Mouse (Mus musculus): ENCODE data around the gene Snrnp25. TPM values are rescaled to one million over a fixed set of nuclear protein-coding genes. Genes with fewer than 3 reads are reported as not detected.
A peak's percentile ranks its signal among the peaks of the same experiment; 100 is the strongest.

The Snrnp25 gene
- 92.2 and 93.1 TPM in 2 replicates for polyA plus RNA-seq (2015; fragmentation: Nextera tagmentation; extraction: Ambion mirVana)

GRCm38 (mm10) chr11:32205058-32205873 is at the start of gene Snrnp25:
TSS of gene Snrnp25 (plus strand) at chr11:32205415.
- 0 out of 2 replicates have a peak, but pooled peaks cover 4% of the 10 kb centered on the region for H3K27me3 ChIP-seq
- no peaks in the 10 kb centered on the region for H3K9me3 ChIP-seq (replicated peaks)
- H3K4me2 ChIP-seq: peak within 1 kb of the TSS; percentile 89
- under 1% methylated on average over 52 of the region's 52 CpGs for WGBS (ENCODE audit: insufficient replicate concordance)
- ATAC-seq (ENCODE audit: low read depth) (peak; percentile 99), DNase-seq (peak; percentile 98)
- H3K9ac ChIP-seq: peak within 1 kb of the TSS; percentile 82
- H3K36me3 ChIP-seq: peaks cover 38% of the 10 kb centered on the region
- peak within 1 kb of the TSS; percentile 68 for H3K4me3 ChIP-seq (replicated peaks)
- peaks cover 29% of the 10 kb centered on the region for H3K4me1 ChIP-seq (replicated peaks)
- peak within 1 kb of the TSS; percentile 93 for H3K27ac ChIP-seq

- ATAC-seq (ENCODE audit: low read depth) (no peak), DNase-seq (no peak)
- Histone ChIP-seq H3K4me2 (no peak overlapping the region), H3K4me3 (replicated peaks) (no peak overlapping the region), H3K9ac (no peak overlapping the region), H3K9me3 (replicated peaks) (no peaks in the 10 kb centered on the region), H3K27ac (no peak overlapping the region), H3K36me3 (no peaks in the 10 kb centered on the region), H3K27me3 (peaks cover 25% of the 10 kb centered on the region), H3K4me1 (replicated peaks) (no peaks in the 10 kb centered on the region)
- 38% methylated on average over 7 of the region's 7 CpGs for WGBS (ENCODE audit: insufficient replicate concordance)
These were observed 48.2 kb upstream of the Snrnp25 start for GRCm38 (mm10) chr11:32156854-32157630.

- no peak overlapping the region for H3K27ac ChIP-seq
- H3K4me3 ChIP-seq (replicated peaks): no peak overlapping the region
- no peak for DNase-seq
- H3K9me3 ChIP-seq (replicated peaks): no peaks in the 10 kb centered on the region
- peaks cover 26% of the 10 kb centered on the region for H3K27me3 ChIP-seq
- no peak overlapping the region for H3K4me2 ChIP-seq
- H3K9ac ChIP-seq: no peak overlapping the region
- H3K4me1 ChIP-seq (replicated peaks): no peaks in the 10 kb centered on the region
- no peak for ATAC-seq (ENCODE audit: low read depth)
- H3K36me3 ChIP-seq: no peaks in the 10 kb centered on the region
- 57% methylated on average over 18 of the region's 18 CpGs for WGBS (ENCODE audit: insufficient replicate concordance)
These were observed 47.2 kb upstream of the Snrnp25 start for GRCm38 (mm10) chr11:32157791-32158594.

GRCm38 (mm10) chr11:32159176-32159575 is 46.0 kb upstream of the Snrnp25 start:
- no peak for DNase-seq
- peaks cover 26% of the 10 kb centered on the region for H3K27me3 ChIP-seq
- H3K9ac ChIP-seq: no peak overlapping the region
- no peak overlapping the region for H3K4me3 ChIP-seq (replicated peaks)
- no peak overlapping the region for H3K4me2 ChIP-seq
- no peaks in the 10 kb centered on the region for H3K4me1 ChIP-seq (replicated peaks)
- 75% methylated on average over 3 of the region's 3 CpGs for WGBS (ENCODE audit: insufficient replicate concordance)
- ATAC-seq (ENCODE audit: low read depth): no peak
- H3K9me3 ChIP-seq (replicated peaks): no peaks in the 10 kb centered on the region
- H3K36me3 ChIP-seq: no peaks in the 10 kb centered on the region
- H3K27ac ChIP-seq: no peak overlapping the region

GRCm38 (mm10) chr11:32160341-32160740 is 44.9 kb upstream of the Snrnp25 start:
- H3K27ac ChIP-seq: no peak overlapping the region
- no peak overlapping the region for H3K4me2 ChIP-seq
- H3K36me3 ChIP-seq: no peaks in the 10 kb centered on the region
- 53% methylated on average over 7 of the region's 7 CpGs for WGBS (ENCODE audit: insufficient replicate concordance)
- DNase-seq: no peak
- no peak for ATAC-seq (ENCODE audit: low read depth)
- peaks cover 26% of the 10 kb centered on the region for H3K27me3 ChIP-seq
- H3K9me3 ChIP-seq (replicated peaks): no peaks in the 10 kb centered on the region
- H3K4me1 ChIP-seq (replicated peaks): no peaks in the 10 kb centered on the region
- H3K4me3 ChIP-seq (replicated peaks): no peak overlapping the region
- no peak overlapping the region for H3K9ac ChIP-seq

GRCm38 (mm10) chr11:32161500-32161899 is 43.7 kb upstream of the Snrnp25 start:
- H3K27me3 ChIP-seq: peaks cover 26% of the 10 kb centered on the region
- ATAC-seq (ENCODE audit: low read depth): no peak
- H3K9me3 ChIP-seq (replicated peaks): no peaks in the 10 kb centered on the region
- no peaks in the 10 kb centered on the region for H3K4me1 ChIP-seq (replicated peaks)
- no peak overlapping the region for H3K27ac ChIP-seq
- no peaks in the 10 kb centered on the region for H3K36me3 ChIP-seq
- no peak overlapping the region for H3K4me2 ChIP-seq
- no peak for DNase-seq
- H3K4me3 ChIP-seq (replicated peaks): no peak overlapping the region
- 11% methylated on average over 9 of the region's 9 CpGs for WGBS (ENCODE audit: insufficient replicate concordance)
- H3K9ac ChIP-seq: no peak overlapping the region

GRCm38 (mm10) chr11:32161922-32162804 is 43.1 kb upstream of the Snrnp25 start:
- Histone ChIP-seq H3K36me3 (no peaks in the 10 kb centered on the region), H3K9ac (no peak overlapping the region), H3K4me3 (replicated peaks) (0 out of 2 replicates have a peak overlapping the region, but pooled peaks have one; percentile 6), H3K27me3 (peaks cover 26% of the 10 kb centered on the region), H3K4me2 (peak overlapping the region; percentile 26), H3K9me3 (replicated peaks) (no peaks in the 10 kb centered on the region), H3K4me1 (replicated peaks) (no peaks in the 10 kb centered on the region), H3K27ac (no peak overlapping the region)
- WGBS (ENCODE audit: insufficient replicate concordance): 10% methylated on average over 28 of the region's 28 CpGs
- DNase-seq (peak; percentile 32), ATAC-seq (ENCODE audit: low read depth) (peak; percentile 70; the same call in 1 of the 2 replicates)

- Histone ChIP-seq H3K27me3 (peaks cover 5% of the 10 kb centered on the region), H3K9me3 (replicated peaks) (no peaks in the 10 kb centered on the region), H3K36me3 (no peaks in the 10 kb centered on the region), H3K27ac (no peak overlapping the region), H3K4me3 (replicated peaks) (no peak overlapping the region), H3K4me2 (no peak overlapping the region), H3K9ac (no peak overlapping the region), H3K4me1 (replicated peaks) (no peaks in the 10 kb centered on the region)
- 57% methylated on average over 4 of the region's 4 CpGs for WGBS (ENCODE audit: insufficient replicate concordance)
- no peak for ATAC-seq (ENCODE audit: low read depth)
- DNase-seq: no peak
These were observed 38.5 kb upstream of the Snrnp25 start for GRCm38 (mm10) chr11:32166683-32167082.

- Histone ChIP-seq H3K27me3 (no peaks in the 10 kb centered on the region; the same call in 1 of the 2 replicates), H3K27ac (no peak overlapping the region), H3K4me3 (replicated peaks) (no peak overlapping the region), H3K4me2 (no peak overlapping the region), H3K36me3 (no peaks in the 10 kb centered on the region), H3K9me3 (replicated peaks) (0 out of 2 replicates have a peak, but pooled peaks cover 3% of the 10 kb centered on the region), H3K9ac (no peak overlapping the region), H3K4me1 (replicated peaks) (no peaks in the 10 kb centered on the region)
- ATAC-seq (ENCODE audit: low read depth) (no peak), DNase-seq (no peak)
- WGBS (ENCODE audit: insufficient replicate concordance): 56% methylated on average over 1 of the region's 1 CpGs
These were observed 26.7 kb upstream of the Snrnp25 start for GRCm38 (mm10) chr11:32178506-32178905.

GRCm38 (mm10) chr11:32181246-32181645 is 24.0 kb upstream of the Snrnp25 start:
- no peaks in the 10 kb centered on the region for H3K4me1 ChIP-seq (replicated peaks)
- H3K9me3 ChIP-seq (replicated peaks): 0 out of 2 replicates have a peak, but pooled peaks cover 3% of the 10 kb centered on the region
- H3K36me3 ChIP-seq: no peaks in the 10 kb centered on the region
- no peak overlapping the region for H3K9ac ChIP-seq
- ATAC-seq (ENCODE audit: low read depth) (no peak), DNase-seq (no peak)
- no peak overlapping the region for H3K27ac ChIP-seq
- H3K4me3 ChIP-seq (replicated peaks): no peak overlapping the region
- H3K4me2 ChIP-seq: no peak overlapping the region
- WGBS (ENCODE audit: insufficient replicate concordance): 69% methylated on average over 4 of the region's 4 CpGs
- no peaks in the 10 kb centered on the region; the same call in 1 of the 2 replicates for H3K27me3 ChIP-seq
